Mouse (Mus musculus) liver, postnatal 0 days (tissue): ENCODE results near the gene Nup160.

Experiments used
- CTCF ChIP-seq: sonication (generic); IDR thresholded peaks from 2 replicates; pipeline ENCODE4 v1.5.1; 2016; ENCODE audit warnings: antibody characterized with exemption, low read depth
- EP300 ChIP-seq: IDR thresholded peaks from 2 replicates; pipeline ENCODE4 v1.6.1; 2016; ENCODE audit warnings: antibody characterized with exemption, low read depth, mild to moderate bottlenecking

GRCm38 (mm10) chr2:90765123-90765522, 88.1 kb downstream of the Nup160 start:
- no peak for TF ChIP-seq CTCF
- no peak for TF ChIP-seq EP300
